ENCODE assay signal across 18 mouse cellular contexts in genomic region chr16:24445473-24445872, GRCm38 (mm10). TPM values are rescaled to one million over a fixed set of nuclear protein-coding genes. Genes with fewer than 3 reads are reported as not detected.
A peak's percentile ranks its signal among the peaks of the same experiment; 100 is the strongest.
DNase-seq lines count a peak whose midpoint lies in the region; ATAC-seq lines count a peak whose summit lies in the region.
"Had no signal": no experiment of that assay in that cellular context is flagged by ENCODE, and none has a peak within 500 bp of the region (broad histone marks: within the 10 kb centered on the region; RNA-seq: fewer than 3 reads in every experiment).

No protein-coding gene starts in this region.

- no peak overlapping the region for H3K4me3 ChIP-seq in kidney, embryonic 15.5 days (replicated peaks)
- no peak overlapping the region for H3K4me3 ChIP-seq in midbrain, embryonic 10.5 days
- H3K4me3 ChIP-seq: embryonic facial prominence, embryonic 12.5 days; forebrain, embryonic 12.5 days; hindbrain, embryonic 10.5 days; hindbrain, embryonic 15.5 days had no signal

- H3K27me3 ChIP-seq in kidney, embryonic 15.5 days = no peaks in the 10 kb centered on the region
- no peaks in the 10 kb centered on the region for H3K27me3 ChIP-seq in midbrain, embryonic 10.5 days (ENCODE audit: low read depth, poor library complexity, severe bottlenecking)
- H3K27me3 ChIP-seq: embryonic facial prominence, embryonic 12.5 days; forebrain, embryonic 12.5 days; hindbrain, embryonic 15.5 days had no signal

- H3K9me3 ChIP-seq in kidney, embryonic 15.5 days (replicated peaks) = no peaks in the 10 kb centered on the region
- H3K9me3 ChIP-seq in midbrain, embryonic 10.5 days (replicated peaks) = no peaks in the 10 kb centered on the region
- H3K9me3 ChIP-seq: embryonic facial prominence, embryonic 12.5 days; forebrain, embryonic 12.5 days; hindbrain, embryonic 10.5 days; hindbrain, embryonic 15.5 days had no signal

- H3K27ac ChIP-seq in kidney, embryonic 15.5 days = 0 out of 2 replicates have a peak overlapping the region, but pooled peaks have one; percentile 32
- no peak overlapping the region for H3K27ac ChIP-seq in midbrain, embryonic 10.5 days (replicated peaks)
- H3K27ac ChIP-seq: embryonic facial prominence, embryonic 12.5 days; forebrain, embryonic 12.5 days; hindbrain, embryonic 10.5 days; hindbrain, embryonic 15.5 days had no signal

- no peak overlapping the region for H3K9ac ChIP-seq in kidney, embryonic 15.5 days
- H3K9ac ChIP-seq: embryonic facial prominence, embryonic 12.5 days; forebrain, embryonic 12.5 days; hindbrain, embryonic 15.5 days had no signal

- 42% methylated on average over 3 of the region's 3 CpGs for WGBS in kidney, embryonic 15.5 days
- WGBS in midbrain, embryonic 10.5 days = 65% methylated on average over 3 of the region's 3 CpGs

- H3K4me1 ChIP-seq in kidney, embryonic 15.5 days = peaks cover 81% of the 10 kb centered on the region
- peaks cover 47% of the 10 kb centered on the region for H3K4me1 ChIP-seq in midbrain, embryonic 10.5 days

- DNase-seq in heart, adult 11 months = peak; percentile 61
- DNase-seq in heart, adult 9 months (ENCODE audit: low spot score in 2 of 2) = no peak
- no peak for DNase-seq in kidney, postnatal 25 days
- peak; percentile 61 for DNase-seq in adipocyte (ENCODE audit: low spot score)
- DNase-seq in midbrain, embryonic 10.5 days (ENCODE audit: low spot score) = no peak
- DNase-seq: adrenal gland, adult 8-10 months; adrenal gland, postnatal 36 days; cerebellum, adult 2 months; cerebellum, postnatal 14 days; gastrocnemius, postnatal 14 days had no signal

- H3K4me2 ChIP-seq in kidney, embryonic 15.5 days = no peak overlapping the region
- H3K4me2 ChIP-seq: embryonic facial prominence, embryonic 12.5 days; forebrain, embryonic 12.5 days; heart, embryonic 11.5 days; hindbrain, embryonic 15.5 days had no signal

- no peak for ATAC-seq in kidney, embryonic 15.5 days (replicated peaks; ENCODE audit: low FRiP score)
- ATAC-seq: forebrain, embryonic 16.5 days; inflammation-experienced regulatory T-cells, adult 6 months had no signal

- H3K36me3 ChIP-seq in kidney, embryonic 15.5 days = peaks cover 7% of the 10 kb centered on the region; the same call in 1 of the 2 replicates
- H3K36me3 ChIP-seq in midbrain, embryonic 10.5 days = no peaks in the 10 kb centered on the region
- H3K36me3 ChIP-seq: embryonic facial prominence, embryonic 12.5 days; forebrain, embryonic 12.5 days; hindbrain, embryonic 10.5 days; hindbrain, embryonic 15.5 days had no signal

RNA-seq across cellular contexts. Expression of gene Lpp, which starts 52.2 kb away (rescaled TPM):
- polyA plus RNA-seq in kidney, embryonic 15.5 days (2015; fragmentation: Nextera tagmentation; extraction: Ambion mirVana) = 50.8 and 58.6 TPM in 2 replicates
- 21.7 and 23.0 TPM in 2 replicates for polyA plus RNA-seq in midbrain, embryonic 10.5 days (2016; fragmentation: Nextera tagmentation; extraction: Ambion mirVana)

Comparison
In these comparisons a context has a peak if more than half of its experiments do, and no peak if none do; other contexts are left out.
1. DNase-seq: peak in heart, adult 11 months (single experiment) and adipocyte (single experiment); none in heart, adult 9 months (0 of 2), kidney, postnatal 25 days (0 of 2) and midbrain, embryonic 10.5 days (single experiment).